Mouse (Mus musculus): ENCODE data around the gene Pld1.

DNA sequence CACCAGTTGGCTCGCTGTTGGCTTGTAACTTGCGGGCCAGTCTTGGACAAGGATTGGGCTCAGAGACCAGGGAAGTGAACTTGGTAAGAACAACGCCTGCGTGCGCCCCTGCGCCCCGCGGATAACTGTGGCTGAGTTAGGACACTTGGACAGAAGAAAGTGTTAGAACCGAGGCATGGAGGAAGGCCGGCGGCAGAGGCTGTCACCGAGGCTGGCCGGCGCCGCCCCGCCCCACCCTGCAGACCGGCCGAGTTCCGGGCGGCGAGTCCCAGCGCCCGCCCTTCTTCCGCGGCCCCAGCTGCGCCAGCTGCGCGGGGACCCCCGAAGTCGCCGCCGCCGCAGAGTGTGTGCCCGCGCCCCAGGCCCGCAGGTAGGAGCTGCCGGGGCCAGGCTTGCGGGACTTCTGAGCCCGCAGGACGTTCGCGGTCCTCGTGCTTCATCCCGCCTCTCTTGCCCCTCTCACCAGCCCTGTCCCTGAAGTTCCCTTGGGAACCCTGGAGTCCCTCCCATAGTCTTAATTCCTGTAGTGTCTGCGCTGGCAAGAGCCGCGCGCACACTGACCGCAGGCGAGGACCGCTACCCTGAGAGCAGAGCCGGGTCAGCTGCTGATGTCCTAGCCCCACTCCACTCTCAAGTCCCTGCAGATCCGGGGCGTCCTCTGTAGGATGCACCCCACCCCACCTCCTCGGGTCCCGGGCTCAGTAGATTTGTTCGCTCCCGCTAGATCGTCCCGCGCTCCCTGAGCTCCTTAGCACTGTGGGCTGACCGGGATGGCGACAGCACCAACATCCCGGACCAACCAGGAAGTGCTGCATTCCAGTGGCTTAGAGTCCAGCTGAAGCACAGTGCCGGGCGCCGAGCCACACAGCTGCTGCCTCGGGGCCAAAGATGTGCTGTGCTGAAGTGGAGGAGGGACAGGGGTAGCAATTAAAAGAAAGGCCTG lies at the start of gene Pld1:
- TF ChIP-seq CTCF (conservative IDR thresholded peaks at IDR 0.05; ENCODE audit: low read length) (no peak), NANOG (IDR thresholded peaks at IDR 0.05; ENCODE audit: borderline replicate concordance, low read length) (no peak), POU5F1 (IDR thresholded peaks at IDR 0.05; ENCODE audit: borderline replicate concordance, low read length) (no peak)
